Mouse (Mus musculus): ENCODE results near the gene Plekha7.

DNA sequence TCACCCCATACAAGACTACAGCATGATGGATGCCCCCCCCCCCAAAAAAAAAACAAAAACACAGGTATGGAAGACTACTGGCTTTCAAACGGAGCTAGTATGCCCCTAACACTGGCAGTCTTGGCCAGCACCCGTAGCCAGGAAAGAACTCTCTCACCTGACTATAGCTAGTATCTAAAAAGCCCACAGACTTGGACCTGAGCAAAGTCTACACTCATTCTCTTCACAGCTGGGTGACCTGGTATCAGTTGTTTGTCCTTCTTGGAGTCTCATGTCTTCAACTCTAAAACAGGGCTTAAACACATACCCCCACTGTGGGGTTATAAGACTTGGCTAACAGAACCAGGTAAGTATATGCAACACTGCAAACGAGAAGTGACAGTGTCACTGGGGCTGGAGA, 65.4 kb downstream of the Plekha7 start:
- TF ChIP-seq CTCF (IDR thresholded peaks at IDR 0.05; ENCODE audit: low read depth) (no peak), EP300 (IDR thresholded peaks at IDR 0.05; ENCODE audit: low read depth) (no peak)

Measured in heart, postnatal 0 days (tissue).